8 mouse cellular contexts compared by ENCODE assay signal in the genomic region with DNA sequence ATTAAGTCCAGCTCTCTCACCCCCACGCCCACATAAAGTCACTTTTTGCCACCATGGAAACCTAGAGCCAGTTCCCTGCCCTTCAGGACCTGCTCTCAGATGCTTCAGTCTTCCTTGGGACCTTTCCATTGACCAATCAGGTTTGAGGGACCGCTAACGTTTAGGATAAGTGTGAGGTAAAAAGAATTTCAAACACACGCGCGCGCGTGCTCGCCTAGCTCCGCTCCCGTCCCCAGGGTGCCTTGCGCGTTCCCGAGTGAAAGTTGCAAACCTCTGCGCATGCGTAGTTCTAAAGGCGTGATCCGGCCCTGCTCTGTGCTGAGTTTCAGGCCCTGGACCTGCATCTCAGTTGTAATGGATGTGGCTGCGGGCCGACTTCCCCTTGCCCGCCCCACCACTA. TPM values are rescaled to one million over a fixed set of nuclear protein-coding genes. Genes with fewer than 3 reads are reported as not detected.
DNase-seq lines count a peak whose midpoint lies in the region; ATAC-seq and TF ChIP-seq lines count a peak whose summit lies in the region.

No protein-coding gene starts in this region.

- H3K4me1 ChIP-seq in bone marrow macrophage, adult 2 months (ENCODE audit: control insufficient read depth, insufficient read depth, low read length) = peaks cover 5% of the 10 kb centered on the region
- peaks cover 9% of the 10 kb centered on the region for H3K4me1 ChIP-seq in forebrain, embryonic 12.5 days
- H3K4me1 ChIP-seq in liver, embryonic 15.5 days (replicated peaks) = peaks cover 11% of the 10 kb centered on the region
- H3K4me1 ChIP-seq in stomach, embryonic 15.5 days = 0 out of 2 replicates have a peak, but pooled peaks cover 2% of the 10 kb centered on the region

- peak; percentile 80 for DNase-seq in CD4-positive helper T cell, adult 2 months (ENCODE audit: low read depth, low spot score)
- peak; percentile 79 to 88 for DNase-seq in heart, postnatal 10 days
- DNase-seq in kidney, postnatal 25 days = peak; percentile 81 to 82
- peak; percentile 50 to 71 for DNase-seq in natural killer cell, adult 2 months (ENCODE audit: low spot score in 2 of 2)

- intact Hi-C loops in heart, postnatal 10 days (cut with DNase I) = no loop called here

- peak overlapping the region; percentile 51 for H3K4me2 ChIP-seq in forebrain, embryonic 12.5 days
- peak overlapping the region; percentile 65 for H3K4me2 ChIP-seq in liver, embryonic 15.5 days
- peak overlapping the region; percentile 57 for H3K4me2 ChIP-seq in stomach, embryonic 15.5 days

- 36% methylated on average over 21 of the region's 21 CpGs for WGBS in forebrain, embryonic 12.5 days
- 31% methylated on average over 21 of the region's 21 CpGs for WGBS in liver, embryonic 15.5 days (ENCODE audit: insufficient replicate concordance)
- WGBS in stomach, embryonic 15.5 days = 26% methylated on average over 21 of the region's 21 CpGs

- ATAC-seq in forebrain, embryonic 12.5 days (ENCODE audit: low FRiP score) = peak; percentile 40; the same call in 1 of the 2 replicates
- ATAC-seq in liver, embryonic 15.5 days (ENCODE audit: insufficient read depth) = peak; percentile 11; the same call in 1 of the 2 replicates
- ATAC-seq in stomach, embryonic 15.5 days (ENCODE audit: insufficient read depth, low FRiP score, low read depth) = peak; percentile 42; the same call in 1 of the 2 replicates

- TF ChIP-seq POLR2A in bone marrow macrophage, adult 2 months (IDR thresholded peaks at IDR 0.05; ENCODE audit: borderline replicate concordance, low read depth, low read length) = no peak

- no peak for TF ChIP-seq CTCF in bone marrow macrophage, adult 2 months (IDR thresholded peaks at IDR 0.05; ENCODE audit: low read depth, low read length)

- peak overlapping the region; percentile 37 for H3K4me3 ChIP-seq in bone marrow macrophage, adult 2 months (ENCODE audit: insufficient read depth, low read length)
- peak overlapping the region; percentile 33 for H3K4me3 ChIP-seq in forebrain, embryonic 12.5 days (replicated peaks)
- H3K4me3 ChIP-seq in liver, embryonic 15.5 days (replicated peaks) = peak overlapping the region; percentile 36
- peak overlapping the region; percentile 26 for H3K4me3 ChIP-seq in stomach, embryonic 15.5 days (replicated peaks)

- no peaks in the 10 kb centered on the region for H3K27me3 ChIP-seq in forebrain, embryonic 12.5 days
- no peaks in the 10 kb centered on the region; the same call in 1 of the 2 replicates for H3K27me3 ChIP-seq in liver, embryonic 15.5 days
- no peaks in the 10 kb centered on the region for H3K27me3 ChIP-seq in stomach, embryonic 15.5 days (replicated peaks)

- H3K27ac ChIP-seq in bone marrow macrophage, adult 2 months (ENCODE audit: insufficient read depth, low read depth, low read length) = no peak overlapping the region
- H3K27ac ChIP-seq in forebrain, embryonic 12.5 days = no peak overlapping the region
- no peak overlapping the region for H3K27ac ChIP-seq in liver, embryonic 15.5 days (replicated peaks)
- no peak overlapping the region for H3K27ac ChIP-seq in stomach, embryonic 15.5 days

- H3K36me3 ChIP-seq in forebrain, embryonic 12.5 days (replicated peaks) = 0 out of 2 replicates have a peak, but pooled peaks cover 3% of the 10 kb centered on the region
- peaks cover 6% of the 10 kb centered on the region for H3K36me3 ChIP-seq in liver, embryonic 15.5 days (replicated peaks)
- H3K36me3 ChIP-seq in stomach, embryonic 15.5 days = 0 out of 2 replicates have a peak, but pooled peaks cover 3% of the 10 kb centered on the region

- 0 out of 2 replicates have a peak overlapping the region, but pooled peaks have one; percentile 7 for H3K9ac ChIP-seq in forebrain, embryonic 12.5 days
- peak overlapping the region; percentile 33; the same call in 1 of the 2 replicates for H3K9ac ChIP-seq in liver, embryonic 15.5 days
- no peak overlapping the region for H3K9ac ChIP-seq in stomach, embryonic 15.5 days

- no peaks in the 10 kb centered on the region for H3K9me3 ChIP-seq in forebrain, embryonic 12.5 days
- no peaks in the 10 kb centered on the region for H3K9me3 ChIP-seq in liver, embryonic 15.5 days (replicated peaks)
- H3K9me3 ChIP-seq in stomach, embryonic 15.5 days = no peaks in the 10 kb centered on the region

RNA-seq across cellular contexts. Expression of gene Agtrap, which starts 12.6 kb away (rescaled TPM):
- 34.0 and 34.7 TPM in 2 replicates for polyA plus RNA-seq in bone marrow macrophage, adult 2 months (2012; ENCODE audit: insufficient read depth, insufficient read length, missing spikeins)
- 8.4 and 9.2 TPM in 2 replicates for polyA plus RNA-seq in forebrain, embryonic 12.5 days (2016; fragmentation: Nextera tagmentation; extraction: Ambion mirVana)
- 10 to 100 TPM; 33.6 to 37.0 TPM for total RNA-seq in heart, postnatal 10 days (2021)
- polyA plus RNA-seq in liver, embryonic 15.5 days (2015; fragmentation: Nextera tagmentation; extraction: Ambion mirVana) = 10.0 and 11.0 TPM in 2 replicates
- polyA plus RNA-seq in stomach, embryonic 15.5 days (2015; fragmentation: Nextera tagmentation; extraction: Ambion mirVana) = 13.7 and 14.1 TPM in 2 replicates

RNA-seq across cellular contexts. Expression of gene Mthfr, which starts 36.4 kb away (rescaled TPM):
- polyA plus RNA-seq in bone marrow macrophage, adult 2 months (2012; ENCODE audit: insufficient read depth, insufficient read length, missing spikeins) = 59.0 and 67.2 TPM in 2 replicates
- 28.7 and 32.2 TPM in 2 replicates for polyA plus RNA-seq in forebrain, embryonic 12.5 days (2016; fragmentation: Nextera tagmentation; extraction: Ambion mirVana)
- total RNA-seq in heart, postnatal 10 days (2021) = 10 to 100 TPM; 15.2 to 16.5 TPM
- 9.8 and 10.0 TPM in 2 replicates for polyA plus RNA-seq in liver, embryonic 15.5 days (2015; fragmentation: Nextera tagmentation; extraction: Ambion mirVana)
- polyA plus RNA-seq in stomach, embryonic 15.5 days (2015; fragmentation: Nextera tagmentation; extraction: Ambion mirVana) = 16.7 and 20.9 TPM in 2 replicates

RNA-seq across cellular contexts. Expression of gene Clcn6, which starts 36.6 kb away (rescaled TPM):
- 8.2 and 9.0 TPM in 2 replicates for polyA plus RNA-seq in bone marrow macrophage, adult 2 months (2012; ENCODE audit: insufficient read depth, insufficient read length, missing spikeins)
- 22.4 and 27.7 TPM in 2 replicates for polyA plus RNA-seq in forebrain, embryonic 12.5 days (2016; fragmentation: Nextera tagmentation; extraction: Ambion mirVana)
- 10 to 100 TPM; 11.0 to 14.6 TPM for total RNA-seq in heart, postnatal 10 days (2021)
- polyA plus RNA-seq in liver, embryonic 15.5 days (2015; fragmentation: Nextera tagmentation; extraction: Ambion mirVana) = 1.5 and 1.6 TPM in 2 replicates
- polyA plus RNA-seq in stomach, embryonic 15.5 days (2015; fragmentation: Nextera tagmentation; extraction: Ambion mirVana) = 5.1 and 6.1 TPM in 2 replicates

RNA-seq across cellular contexts. Expression of gene Mad2l2, which starts 54.9 kb away (rescaled TPM):
- 30.5 and 30.6 TPM in 2 replicates for polyA plus RNA-seq in bone marrow macrophage, adult 2 months (2012; ENCODE audit: insufficient read depth, insufficient read length, missing spikeins)
- 76.1 and 81.6 TPM in 2 replicates for polyA plus RNA-seq in forebrain, embryonic 12.5 days (2016; fragmentation: Nextera tagmentation; extraction: Ambion mirVana)
- 10 to 100 TPM; 12.5 to 15.1 TPM for total RNA-seq in heart, postnatal 10 days (2021)
- 12.9 and 13.2 TPM in 2 replicates for polyA plus RNA-seq in liver, embryonic 15.5 days (2015; fragmentation: Nextera tagmentation; extraction: Ambion mirVana)
- polyA plus RNA-seq in stomach, embryonic 15.5 days (2015; fragmentation: Nextera tagmentation; extraction: Ambion mirVana) = 37.9 and 38.0 TPM in 2 replicates

RNA-seq across cellular contexts. Expression of gene Draxin, which starts 55.2 kb away (rescaled TPM):
- polyA plus RNA-seq in bone marrow macrophage, adult 2 months (2012; ENCODE audit: insufficient read depth, insufficient read length, missing spikeins) = 0.20 TPM in 1 of 2 replicates, not detected in the other
- polyA plus RNA-seq in forebrain, embryonic 12.5 days (2016; fragmentation: Nextera tagmentation; extraction: Ambion mirVana) = 6.4 and 8.0 TPM in 2 replicates
- total RNA-seq in heart, postnatal 10 days (2021) = not detected
- 0.07 and 0.10 TPM in 2 replicates for polyA plus RNA-seq in liver, embryonic 15.5 days (2015; fragmentation: Nextera tagmentation; extraction: Ambion mirVana)
- 0.06 and 0.14 TPM in 2 replicates for polyA plus RNA-seq in stomach, embryonic 15.5 days (2015; fragmentation: Nextera tagmentation; extraction: Ambion mirVana)
